Mouse (Mus musculus): Measurements from ENCODE around the gene Nsg2.

Gene Nsg2

GRCm38 (mm10) chr11:32068736-32069490 is 68.7 kb downstream of the Nsg2 start:
- in situ Hi-C loops (cut with MboI, MseI), result no loop called here

- in situ Hi-C loops (cut with MboI, MseI), result no loop called here
These were observed 74.9 kb downstream of the Nsg2 start for GRCm38 (mm10) chr11:32075163-32075562.

GRCm38 (mm10) chr11:32083462-32083861 is 83.2 kb downstream of the Nsg2 start:
- in situ Hi-C loops (cut with MboI, MseI), result loop anchor here (10.0 kb wide), 1 partner anchor 1539 kb away; no protein-coding TSS in a partner anchor

GRCm38 (mm10) chr11:32086525-32086924 is 86.3 kb downstream of the Nsg2 start:
- in situ Hi-C loops (cut with MboI, MseI), result loop anchor here (10.0 kb wide), 1 partner anchor 1542 kb away; no protein-coding TSS in a partner anchor

- in situ Hi-C loops (cut with MboI, MseI), result loop anchor here (10.0 kb wide), 1 partner anchor 1543 kb away; no protein-coding TSS in a partner anchor
These were observed 87.1 kb downstream of the Nsg2 start for GRCm38 (mm10) chr11:32087376-32087775.

- in situ Hi-C loops (cut with MboI, MseI), result loop anchor here (10.0 kb wide), 1 partner anchor 1543 kb away; no protein-coding TSS in a partner anchor
These were observed 87.6 kb downstream of the Nsg2 start for GRCm38 (mm10) chr11:32087779-32088442.

- in situ Hi-C loops (cut with MboI, MseI), result no loop called here
These were observed 95.5 kb downstream of the Nsg2 start for GRCm38 (mm10) chr11:32095793-32096192.

GRCm38 (mm10) chr11:32096346-32096745 is 96.1 kb downstream of the Nsg2 start:
- in situ Hi-C loops (cut with MboI, MseI), result no loop called here

GRCm38 (mm10) chr11:32101059-32101632 is 100.9 kb downstream of the Nsg2 start:
- in situ Hi-C loops (cut with MboI, MseI), result loop anchor here (10.0 kb wide), 1 partner anchor 374 kb away; no protein-coding TSS in a partner anchor

GRCm38 (mm10) chr11:32102976-32103375 is 102.7 kb downstream of the Nsg2 start:
- in situ Hi-C loops (cut with MboI, MseI), result loop anchor here (10.0 kb wide), 1 partner anchor 372 kb away; no protein-coding TSS in a partner anchor

- in situ Hi-C loops (cut with MboI, MseI), result loop anchor here (5.0 to 10.0 kb wide), 3 partner anchors 58 to 370 kb away; partner anchors contain the start of gene Nsg2
These were observed 104.3 kb downstream of the Nsg2 start for GRCm38 (mm10) chr11:32104406-32105116.

GRCm38 (mm10) chr11:32105750-32106646 is 105.7 kb downstream of the Nsg2 start:
- in situ Hi-C loops (cut with MboI, MseI), result loop anchor here (5.0 to 10.0 kb wide), 3 partner anchors 56 to 369 kb away; partner anchors contain the start of gene Nsg2

GRCm38 (mm10) chr11:32106647-32106985 is 106.4 kb downstream of the Nsg2 start:
- in situ Hi-C loops (cut with MboI, MseI), result loop anchor here (5.0 to 10.0 kb wide), 3 partner anchors 56 to 368 kb away; partner anchors contain the start of gene Nsg2

GRCm38 (mm10) chr11:32108441-32108840 is 108.2 kb downstream of the Nsg2 start:
- in situ Hi-C loops (cut with MboI, MseI), result loop anchor here (5.0 to 10.0 kb wide), 3 partner anchors 54 to 366 kb away; partner anchors contain the start of gene Nsg2

All from regulatory T cell (primary cell).